Mouse (Mus musculus): ENCODE measurements around the gene Dip2b.

DNA sequence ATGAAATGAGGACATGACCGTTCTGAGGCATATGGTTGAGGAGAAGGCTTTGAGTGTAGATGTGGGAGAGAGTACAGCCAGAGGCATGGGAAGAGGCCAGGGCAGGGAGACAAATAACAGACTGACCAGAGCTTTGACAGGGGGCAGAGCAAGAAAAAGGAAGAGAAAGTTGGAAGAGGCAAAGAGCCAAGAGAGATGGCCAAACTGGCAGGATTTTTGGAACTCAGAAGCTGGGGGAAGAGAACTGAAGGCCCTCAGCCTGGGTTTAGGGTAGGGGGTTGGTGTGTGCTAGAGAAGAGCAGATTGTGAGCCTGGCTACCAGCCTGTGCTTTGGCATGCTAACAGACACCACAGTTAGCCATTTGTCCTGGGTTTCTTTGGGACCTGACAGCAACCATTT lies 187.4 kb downstream of the Dip2b start:
- TF ChIP-seq POLR2A (IDR thresholded peaks at IDR 0.05; ENCODE audit: low read depth, low read length) (no peak), CTCF (conservative IDR thresholded peaks at IDR 0.05; ENCODE audit: insufficient read depth, insufficient read length, low read depth, low read length) (no peak)
